Mouse (Mus musculus) kidney, postnatal 10 days (tissue): ENCODE results near the gene Trim41.
"Not testable (repeated sequence)": the region's sequence is repeated elsewhere in the genome, so short reads cannot be mapped to it uniquely, and the experiment has no call there.

ENCODE experiments used
- DNase-seq: peaks from one replicate; pipeline ENCODE4 v3.0.0; 2021; ENCODE audit warnings: mixed read lengths

Trim41 gene

GRCm38 (mm10) chr11:48816800-48817665 lies at the start of gene Trim41:
Gene Trim41 (minus strand): TSS chr11:48817353.
- DNase-seq: peak; percentile 100

- DNase-seq: no peak
Measured at GRCm38 (mm10) chr11:48866481-48866880, 49.3 kb upstream of the Trim41 start.

GRCm38 (mm10) chr11:48863808-48864207 lies 46.7 kb upstream of the Trim41 start:
- DNase-seq: no peak

GRCm38 (mm10) chr11:48862784-48863319 lies 45.7 kb upstream of the Trim41 start:
- DNase-seq: no peak

- peak; percentile 75 for DNase-seq
Measured at GRCm38 (mm10) chr11:48859014-48859413, 41.9 kb upstream of the Trim41 start.

- peak; percentile 89 for DNase-seq
Measured at GRCm38 (mm10) chr11:48853474-48854180, 36.5 kb upstream of the Trim41 start.

- no peak for DNase-seq
Measured at GRCm38 (mm10) chr11:48852624-48853473, 35.7 kb upstream of the Trim41 start.

- DNase-seq: no peak
Measured at GRCm38 (mm10) chr11:48852190-48852589, 35.0 kb upstream of the Trim41 start.

- DNase-seq: no peak
Measured at GRCm38 (mm10) chr11:48851270-48851995, 34.3 kb upstream of the Trim41 start.

- no peak for DNase-seq
Measured at GRCm38 (mm10) chr11:48850240-48850639, 33.1 kb upstream of the Trim41 start.

- DNase-seq: no peak
Measured at GRCm38 (mm10) chr11:48846881-48847280, 29.7 kb upstream of the Trim41 start.

GRCm38 (mm10) chr11:48846362-48846761 lies 29.2 kb upstream of the Trim41 start:
- DNase-seq: not testable (repeated sequence)

GRCm38 (mm10) chr11:48845244-48845815 lies 28.2 kb upstream of the Trim41 start:
- no peak for DNase-seq

GRCm38 (mm10) chr11:48844309-48844708 lies 27.2 kb upstream of the Trim41 start:
- no peak for DNase-seq

- DNase-seq: peak; percentile 54
Measured at GRCm38 (mm10) chr11:48843202-48843601, 26.0 kb upstream of the Trim41 start.

- no peak for DNase-seq
Measured at GRCm38 (mm10) chr11:48842378-48842792, 25.2 kb upstream of the Trim41 start.

GRCm38 (mm10) chr11:48841213-48841612 lies 24.1 kb upstream of the Trim41 start:
- no peak for DNase-seq

- peak; percentile 35 for DNase-seq
Measured at GRCm38 (mm10) chr11:48840805-48841204, 23.7 kb upstream of the Trim41 start.

- DNase-seq: no peak
Measured at GRCm38 (mm10) chr11:48838879-48839680, 21.9 kb upstream of the Trim41 start.

- DNase-seq: peak; percentile 50
Measured at GRCm38 (mm10) chr11:48838181-48838797, 21.1 kb upstream of the Trim41 start.
